Mouse (Mus musculus): ENCODE measurements at regions not wholly inside any gene's neighbourhood (a gene's known extent, or its start where the extent isn't known, plus 50 kb on each side); places are given as distances from the start of the nearest gene placed in this dataset.
A peak's percentile ranks its signal among the peaks of the same experiment; 100 is the strongest.

DNA sequence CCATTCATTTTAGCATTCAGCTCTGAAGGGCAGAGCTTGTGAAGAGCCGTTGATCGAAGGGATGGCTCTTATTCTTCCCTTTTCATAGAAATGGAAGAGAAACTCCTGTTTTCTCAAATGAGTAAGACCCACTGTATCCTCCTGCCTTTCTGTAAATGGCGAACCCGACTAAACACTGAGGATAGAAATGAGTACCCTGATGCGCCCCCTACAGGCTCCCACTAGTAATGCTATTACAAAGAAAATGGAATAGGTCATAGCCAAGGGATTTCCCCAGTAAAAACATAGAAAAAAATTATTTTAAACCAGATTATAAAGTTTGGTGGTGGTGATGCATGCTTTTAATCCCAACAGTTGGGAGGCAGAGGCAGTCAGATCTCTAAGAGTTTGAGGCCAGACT is 162.1 kb downstream of the Etnk1 start:
- Histone ChIP-seq H3K9me3 (no peaks in the 10 kb centered on the region), H3K4me2 (no peak overlapping the region), H3K27ac (replicated peaks) (no peak overlapping the region), H3K27me3 (replicated peaks) (no peaks in the 10 kb centered on the region), H3K4me1 (peaks cover 6% of the 10 kb centered on the region), H3K9ac (no peak overlapping the region), H3K4me3 (no peak overlapping the region), H3K36me3 (no peaks in the 10 kb centered on the region)
- no peak for ATAC-seq (ENCODE audit: extremely low read depth, insufficient number of reproducible peaks, low FRiP score, low TSS enrichment)
- 68% methylated on average over 5 of the region's 5 CpGs for WGBS

DNA sequence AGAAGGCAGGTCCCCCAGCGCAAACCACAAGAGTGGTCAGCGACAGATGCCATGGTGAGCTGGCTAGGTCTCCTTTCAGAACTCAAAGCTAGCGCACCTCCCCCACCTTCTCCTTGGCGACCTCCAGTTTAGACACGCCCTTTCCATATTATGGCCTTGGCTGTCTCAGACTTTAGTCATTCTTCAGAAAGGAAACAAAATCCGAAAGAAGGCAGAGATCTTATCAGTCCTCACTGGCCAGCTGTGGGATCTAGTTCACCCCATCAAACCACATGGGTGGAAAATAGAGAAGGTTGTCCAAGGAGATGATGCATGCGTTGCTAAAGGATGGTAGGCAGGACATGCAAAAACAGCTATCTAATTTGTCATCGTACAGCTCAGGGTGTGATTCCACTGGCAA is 166.5 kb downstream of the Etnk1 start:
- H3K4me3 ChIP-seq = no peak overlapping the region
- H3K27me3 ChIP-seq (replicated peaks) = no peaks in the 10 kb centered on the region
- H3K4me2 ChIP-seq = no peak overlapping the region
- 81% methylated on average over 8 of the region's 8 CpGs for WGBS
- no peak for ATAC-seq (ENCODE audit: extremely low read depth, insufficient number of reproducible peaks, low FRiP score, low TSS enrichment)
- peaks cover 9% of the 10 kb centered on the region; the same call in 1 of the 2 replicates for H3K9me3 ChIP-seq
- H3K27ac ChIP-seq (replicated peaks) = no peak overlapping the region
- no peaks in the 10 kb centered on the region for H3K4me1 ChIP-seq
- no peak overlapping the region for H3K9ac ChIP-seq
- H3K36me3 ChIP-seq = no peaks in the 10 kb centered on the region

GRCm38 (mm10) chr6:143336574-143336973 is 169.6 kb downstream of the Etnk1 start:
- no peaks in the 10 kb centered on the region for H3K27me3 ChIP-seq (replicated peaks)
- no peak overlapping the region for H3K27ac ChIP-seq (replicated peaks)
- no peak overlapping the region for H3K4me2 ChIP-seq
- H3K9ac ChIP-seq = no peak overlapping the region
- H3K36me3 ChIP-seq = no peaks in the 10 kb centered on the region
- WGBS = 60% methylated on average over 4 of the region's 4 CpGs
- H3K4me1 ChIP-seq = no peaks in the 10 kb centered on the region
- H3K4me3 ChIP-seq = no peak overlapping the region
- ATAC-seq (ENCODE audit: extremely low read depth, insufficient number of reproducible peaks, low FRiP score, low TSS enrichment) = no peak
- H3K9me3 ChIP-seq = peaks cover 9% of the 10 kb centered on the region; the same call in 1 of the 2 replicates

GRCm38 (mm10) chr6:143349000-143349399 is 182.0 kb downstream of the Etnk1 start:
- no peak overlapping the region for H3K4me3 ChIP-seq
- H3K36me3 ChIP-seq = no peaks in the 10 kb centered on the region
- no peaks in the 10 kb centered on the region for H3K27me3 ChIP-seq (replicated peaks)
- WGBS = 79% methylated on average over 2 of the region's 2 CpGs
- no peaks in the 10 kb centered on the region for H3K9me3 ChIP-seq
- 0 out of 2 replicates have a peak, but pooled peaks cover 2% of the 10 kb centered on the region for H3K4me1 ChIP-seq
- H3K27ac ChIP-seq (replicated peaks) = no peak overlapping the region
- no peak for ATAC-seq (ENCODE audit: extremely low read depth, insufficient number of reproducible peaks, low FRiP score, low TSS enrichment)
- H3K4me2 ChIP-seq = no peak overlapping the region
- H3K9ac ChIP-seq = no peak overlapping the region

DNA sequence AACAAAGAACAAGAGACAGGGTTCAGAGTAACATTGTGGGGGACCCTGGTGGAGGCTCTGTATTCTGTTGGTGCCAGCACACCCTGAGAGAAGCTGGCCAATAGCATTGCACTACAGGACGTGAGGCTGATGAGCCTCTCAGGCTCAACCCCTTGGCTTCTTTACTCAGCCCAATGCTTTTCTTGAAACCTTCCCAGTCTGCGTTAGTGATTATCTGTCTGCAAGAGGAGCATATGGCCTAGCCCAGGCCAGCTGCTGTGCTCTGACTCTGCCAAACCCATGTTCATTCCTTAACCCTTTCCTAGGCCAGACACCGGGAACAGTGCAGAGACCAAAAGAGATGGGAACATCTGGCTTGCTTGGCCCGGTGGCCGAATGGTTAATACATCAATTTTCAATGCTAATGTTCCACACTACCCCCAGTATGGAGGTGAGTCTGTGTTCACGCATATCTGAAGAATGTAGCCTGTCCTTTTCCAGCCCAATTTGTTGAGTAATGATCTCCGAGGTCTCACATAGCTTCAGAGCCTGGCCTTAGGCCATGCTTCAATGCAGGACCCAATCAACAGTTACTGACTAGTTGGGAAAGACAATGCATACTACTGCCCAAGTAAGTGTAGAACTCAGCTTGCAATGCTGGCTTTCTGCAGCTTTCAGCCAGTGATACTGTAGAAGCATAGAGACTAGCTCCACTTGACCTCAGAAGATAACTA is 192.5 kb downstream of the Etnk1 start:
- peak; percentile 14; the same call in 1 of the 2 replicates for ATAC-seq (ENCODE audit: extremely low read depth, insufficient number of reproducible peaks, low FRiP score, low TSS enrichment)
- no peak overlapping the region for H3K4me2 ChIP-seq
- H3K27ac ChIP-seq (replicated peaks) = no peak overlapping the region
- H3K36me3 ChIP-seq = no peaks in the 10 kb centered on the region
- no peak overlapping the region for H3K9ac ChIP-seq
- H3K27me3 ChIP-seq (replicated peaks) = no peaks in the 10 kb centered on the region
- H3K4me3 ChIP-seq = no peak overlapping the region
- WGBS = 62% methylated on average over 7 of the region's 7 CpGs
- H3K4me1 ChIP-seq = peaks cover 6% of the 10 kb centered on the region; the same call in 1 of the 2 replicates
- H3K9me3 ChIP-seq = peaks cover 4% of the 10 kb centered on the region; the same call in 1 of the 2 replicates

DNA sequence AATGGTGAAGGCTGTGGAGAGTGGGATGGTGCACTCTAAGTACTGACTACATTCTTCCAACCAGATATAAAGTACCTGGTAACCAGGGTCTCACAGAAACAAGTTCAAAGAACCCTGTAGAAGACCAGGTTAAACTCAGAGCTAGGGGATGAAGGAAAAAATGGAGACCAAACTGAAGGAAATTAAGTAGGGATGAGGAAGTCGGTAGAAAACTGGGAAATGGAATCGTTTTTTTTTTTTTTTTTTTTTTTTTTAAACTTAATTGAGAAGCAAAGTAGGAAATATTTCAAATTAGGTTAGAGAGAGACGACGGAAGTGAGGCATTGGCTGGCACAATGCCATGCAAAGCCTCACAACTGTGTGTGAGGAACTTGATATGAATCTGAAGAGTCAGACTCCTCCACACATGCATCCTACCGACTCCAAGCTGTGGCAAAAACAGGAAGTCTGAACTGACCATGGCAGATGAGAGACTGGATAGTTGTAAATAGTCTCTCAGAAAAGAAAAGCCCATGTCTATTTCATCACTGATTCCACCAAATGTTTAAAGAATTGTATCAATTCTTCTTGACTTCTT is 194.2 kb downstream of the Etnk1 start:
- H3K9me3 ChIP-seq = peaks cover 4% of the 10 kb centered on the region; the same call in 1 of the 2 replicates
- WGBS = 47% methylated on average over 5 of the region's 5 CpGs
- peaks cover 6% of the 10 kb centered on the region; the same call in 1 of the 2 replicates for H3K4me1 ChIP-seq
- no peak overlapping the region for H3K4me2 ChIP-seq
- H3K27me3 ChIP-seq (replicated peaks) = no peaks in the 10 kb centered on the region
- ATAC-seq (ENCODE audit: extremely low read depth, insufficient number of reproducible peaks, low FRiP score, low TSS enrichment) = no peak
- no peak overlapping the region for H3K9ac ChIP-seq
- H3K27ac ChIP-seq (replicated peaks) = no peak overlapping the region
- no peak overlapping the region for H3K4me3 ChIP-seq
- H3K36me3 ChIP-seq = no peaks in the 10 kb centered on the region

GRCm38 (mm10) chr6:143361963-143362362 is 194.9 kb downstream of the Etnk1 start:
- no peaks in the 10 kb centered on the region for H3K27me3 ChIP-seq (replicated peaks)
- H3K9me3 ChIP-seq = peaks cover 4% of the 10 kb centered on the region; the same call in 1 of the 2 replicates
- no peak overlapping the region for H3K4me2 ChIP-seq
- H3K27ac ChIP-seq (replicated peaks) = no peak overlapping the region
- H3K4me3 ChIP-seq = no peak overlapping the region
- 86% methylated on average over 2 of the region's 2 CpGs for WGBS
- H3K9ac ChIP-seq = no peak overlapping the region
- no peaks in the 10 kb centered on the region for H3K36me3 ChIP-seq
- H3K4me1 ChIP-seq = peaks cover 7% of the 10 kb centered on the region
- no peak for ATAC-seq (ENCODE audit: extremely low read depth, insufficient number of reproducible peaks, low FRiP score, low TSS enrichment)

- Histone ChIP-seq H3K4me2 (no peak overlapping the region), H3K4me3 (no peak overlapping the region), H3K27ac (replicated peaks) (no peak overlapping the region), H3K9me3 (no peaks in the 10 kb centered on the region), H3K9ac (no peak overlapping the region), H3K36me3 (no peaks in the 10 kb centered on the region), H3K4me1 (peaks cover 16% of the 10 kb centered on the region), H3K27me3 (replicated peaks) (no peaks in the 10 kb centered on the region)
- WGBS = 72% methylated on average over 5 of the region's 5 CpGs
- ATAC-seq (ENCODE audit: extremely low read depth, insufficient number of reproducible peaks, low FRiP score, low TSS enrichment) = no peak
Measured at GRCm38 (mm10) chr6:143365840-143366239, 198.8 kb downstream of the Etnk1 start.

DNA sequence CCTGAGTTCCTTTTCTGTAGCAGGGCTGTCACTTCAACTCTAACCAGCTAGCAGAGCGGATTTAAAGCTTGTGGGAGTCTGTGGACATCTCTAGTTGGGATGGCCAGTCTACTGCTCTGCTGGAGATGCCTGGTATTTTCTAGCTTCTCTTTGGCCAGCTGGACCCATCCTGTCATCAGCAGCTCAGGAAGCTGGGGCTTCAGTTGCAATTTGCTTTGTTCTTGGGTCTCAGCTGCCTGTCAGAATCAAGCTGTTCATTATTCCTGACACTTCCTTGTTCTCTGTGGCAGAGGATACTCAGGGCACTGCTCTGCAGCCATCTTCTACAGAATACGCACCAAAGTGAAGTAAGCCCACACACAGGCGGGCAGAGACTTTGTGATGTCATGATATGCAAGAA is 200.8 kb downstream of the Etnk1 start:
- no peaks in the 10 kb centered on the region for H3K9me3 ChIP-seq
- peaks cover 14% of the 10 kb centered on the region for H3K4me1 ChIP-seq
- H3K4me2 ChIP-seq = peak overlapping the region; percentile 21
- no peak for ATAC-seq (ENCODE audit: extremely low read depth, insufficient number of reproducible peaks, low FRiP score, low TSS enrichment)
- no peak overlapping the region for H3K4me3 ChIP-seq
- peak overlapping the region; percentile 28; the same call in 1 of the 2 replicates for H3K9ac ChIP-seq
- 40% methylated on average over 3 of the region's 3 CpGs for WGBS
- no peaks in the 10 kb centered on the region for H3K27me3 ChIP-seq (replicated peaks)
- H3K27ac ChIP-seq (replicated peaks) = peak overlapping the region; percentile 51
- no peaks in the 10 kb centered on the region for H3K36me3 ChIP-seq

- Histone ChIP-seq H3K27ac (replicated peaks) (no peak overlapping the region), H3K4me1 (peaks cover 14% of the 10 kb centered on the region), H3K9me3 (no peaks in the 10 kb centered on the region), H3K9ac (no peak overlapping the region), H3K27me3 (replicated peaks) (no peaks in the 10 kb centered on the region), H3K36me3 (no peaks in the 10 kb centered on the region), H3K4me2 (no peak overlapping the region), H3K4me3 (no peak overlapping the region)
- 62% methylated on average over 8 of the region's 8 CpGs for WGBS
- no peak for ATAC-seq (ENCODE audit: extremely low read depth, insufficient number of reproducible peaks, low FRiP score, low TSS enrichment)
Measured at GRCm38 (mm10) chr6:143368646-143369045, 201.6 kb downstream of the Etnk1 start.

- ATAC-seq (ENCODE audit: extremely low read depth, insufficient number of reproducible peaks, low FRiP score, low TSS enrichment) = no peak
- H3K36me3 ChIP-seq = no peaks in the 10 kb centered on the region
- H3K27me3 ChIP-seq (replicated peaks) = no peaks in the 10 kb centered on the region
- no peak overlapping the region for H3K4me3 ChIP-seq
- H3K4me1 ChIP-seq = peaks cover 8% of the 10 kb centered on the region
- H3K4me2 ChIP-seq = no peak overlapping the region
- no peak overlapping the region for H3K27ac ChIP-seq (replicated peaks)
- no peaks in the 10 kb centered on the region for H3K9me3 ChIP-seq
- H3K9ac ChIP-seq = no peak overlapping the region
- 63% methylated on average over 5 of the region's 5 CpGs for WGBS
Measured at GRCm38 (mm10) chr6:143372487-143372886, 205.5 kb downstream of the Etnk1 start.
